Mouse (Mus musculus): Measurements from ENCODE around the gene Foxp1. TPM values are rescaled to one million over a fixed set of nuclear protein-coding genes. Genes with fewer than 3 reads are reported as not detected.

Gene Foxp1
- total RNA-seq, 4 experiments from 2014 or later: 143 to 189 (median 162) TPM

- peak in 1 of 2 experiments; percentile 68 for DNase-seq (ENCODE audit: low spot score in 2 of 2)
Observed at GRCm38 (mm10) chr6:99441100-99441499, 81.4 kb downstream of the Foxp1 start.

GRCm38 (mm10) chr6:99440606-99441005 lies 81.9 kb downstream of the Foxp1 start:
- no peak for DNase-seq (ENCODE audit: low spot score in 2 of 2)

- no peak for DNase-seq (ENCODE audit: low spot score in 2 of 2)
Observed at GRCm38 (mm10) chr6:99439878-99440361, 82.6 kb downstream of the Foxp1 start.

DNA sequence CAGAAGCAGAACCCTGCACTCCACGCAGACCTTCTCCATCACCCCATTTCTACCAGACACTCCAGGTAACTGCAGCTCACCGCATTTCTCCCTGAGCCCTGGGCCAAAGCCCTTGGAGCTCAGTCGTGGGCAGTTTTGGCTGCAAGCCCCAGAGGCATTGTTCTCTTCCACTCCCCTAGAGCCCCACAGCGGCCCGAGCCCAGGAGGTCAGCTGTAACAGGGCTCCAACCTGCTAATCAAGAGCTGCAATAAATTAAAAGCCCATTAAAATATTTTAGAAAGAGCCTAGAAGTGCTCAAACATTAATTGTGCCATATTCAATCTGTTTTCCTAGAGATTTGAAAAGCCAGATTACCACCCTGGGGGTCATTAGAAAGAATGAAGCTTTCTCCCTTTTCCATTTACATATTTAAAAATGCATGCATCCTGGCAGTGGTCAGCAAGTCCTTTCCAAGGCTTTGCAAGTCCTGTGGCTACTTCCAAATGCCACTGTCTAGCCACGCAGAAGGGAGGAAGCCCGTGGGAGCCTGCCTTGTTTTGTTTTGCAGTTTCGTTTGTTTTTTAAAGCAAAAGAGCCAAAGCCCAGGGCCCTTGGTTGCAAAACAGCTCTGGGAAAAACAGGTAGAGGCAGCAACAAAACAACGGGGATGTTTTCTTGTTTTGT lies 83.2 kb downstream of the Foxp1 start:
- no peak for DNase-seq (ENCODE audit: low spot score in 2 of 2)

DNA sequence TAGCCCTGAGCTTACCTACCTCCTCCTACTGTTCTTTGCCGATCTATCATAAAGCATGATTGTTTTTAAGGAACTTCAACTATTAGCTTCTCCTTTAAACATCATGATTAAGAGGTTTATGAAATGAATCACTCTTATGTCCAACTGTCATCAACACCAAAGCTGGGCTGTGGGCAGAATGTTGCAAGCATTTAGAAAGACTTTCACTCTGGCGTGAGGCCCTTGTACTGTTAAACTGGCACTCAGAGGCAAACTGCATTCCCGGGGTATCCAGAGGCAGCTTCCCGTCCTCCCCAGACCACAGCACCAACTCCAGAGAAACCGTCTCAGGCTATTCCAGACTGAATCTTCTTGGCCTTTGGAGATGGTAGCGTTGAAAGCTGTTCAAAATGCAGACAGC lies 86.2 kb downstream of the Foxp1 start:
- no peak for DNase-seq (ENCODE audit: low spot score in 2 of 2)

DNA sequence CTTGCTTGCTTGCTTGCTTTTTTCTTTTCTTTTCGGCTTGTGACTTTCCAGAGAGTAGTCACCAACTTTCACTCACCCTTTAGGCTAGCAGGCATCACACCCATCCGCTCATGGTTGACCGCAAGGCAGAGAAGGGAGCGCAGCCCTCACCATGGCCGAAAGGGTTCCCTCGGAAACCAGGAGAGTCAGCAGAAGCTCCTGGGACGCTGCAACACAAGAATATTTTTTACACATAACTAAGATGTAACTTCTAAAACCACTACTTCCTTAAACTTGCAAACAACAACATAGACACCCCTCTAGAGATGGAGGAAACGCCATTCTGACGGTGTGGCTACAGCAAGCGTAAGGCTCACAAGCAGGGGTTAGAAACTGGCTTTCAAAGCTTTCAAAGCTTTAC lies 87.4 kb downstream of the Foxp1 start:
- no peak for DNase-seq (ENCODE audit: low spot score in 2 of 2)

DNA sequence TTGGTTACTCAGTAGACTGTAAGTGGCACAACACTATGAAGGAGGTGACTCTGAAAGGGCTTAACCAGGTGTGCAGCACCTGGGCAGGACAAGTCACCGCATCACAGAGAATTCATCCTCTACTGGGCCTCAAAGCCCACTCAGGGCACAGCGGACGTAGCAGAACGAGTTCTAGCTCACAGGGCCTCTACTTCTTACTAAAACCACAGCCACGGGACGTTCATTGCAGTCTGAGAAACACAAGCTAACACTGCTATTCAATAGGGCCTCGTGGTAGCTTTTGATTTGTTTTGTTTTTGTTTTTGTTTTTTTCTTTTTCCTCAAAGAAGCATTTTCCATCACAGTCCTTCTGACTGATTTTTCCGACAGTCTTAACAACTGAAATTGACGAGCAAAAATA lies 89.5 kb downstream of the Foxp1 start:
- DNase-seq (ENCODE audit: low spot score in 2 of 2): no peak

DNA sequence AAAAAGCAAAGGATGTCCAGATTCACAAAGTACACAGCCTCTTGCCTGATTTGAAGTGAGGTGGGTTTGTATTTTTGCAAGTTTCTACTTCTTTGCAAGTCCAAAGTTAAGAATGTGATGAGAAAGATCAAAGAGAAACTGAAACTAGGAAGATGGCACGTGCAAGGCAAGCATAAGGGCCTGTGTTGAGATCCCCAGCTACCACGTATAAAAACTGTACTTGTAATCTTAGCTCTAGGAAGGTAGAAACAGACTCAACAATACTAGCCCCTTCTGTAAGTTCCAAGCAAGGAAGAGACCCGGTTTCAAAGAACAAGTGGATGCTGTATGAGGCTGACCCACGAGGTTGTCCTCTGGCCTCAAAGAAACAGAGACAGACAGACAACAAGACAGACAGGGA lies 90.6 kb downstream of the Foxp1 start:
- DNase-seq (ENCODE audit: low spot score in 2 of 2): no peak

GRCm38 (mm10) chr6:99430560-99430959 lies 92.0 kb downstream of the Foxp1 start:
- no peak for DNase-seq (ENCODE audit: low spot score in 2 of 2)

- DNase-seq (ENCODE audit: low spot score in 2 of 2): no peak
Observed at GRCm38 (mm10) chr6:99429378-99430131, 93.0 kb downstream of the Foxp1 start.

DNA sequence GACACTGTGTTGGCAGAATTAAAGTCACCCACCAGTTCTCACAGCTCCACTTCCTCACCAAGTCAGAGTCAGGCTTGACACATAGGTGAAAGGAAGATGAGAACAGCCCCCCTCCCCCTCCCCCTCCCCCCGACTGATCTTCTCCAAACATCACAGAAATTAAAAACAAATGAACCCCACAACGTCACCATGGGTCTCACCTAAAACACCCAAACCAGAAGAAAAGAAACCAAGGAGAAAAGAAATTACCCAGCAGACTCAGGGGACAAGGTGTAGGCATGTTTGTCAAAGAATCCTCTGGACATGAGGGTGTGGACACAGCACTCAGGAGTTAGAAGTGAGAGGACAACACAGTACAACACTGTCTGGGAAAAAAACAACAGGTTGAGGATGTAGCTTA lies 93.6 kb downstream of the Foxp1 start:
- no peak for DNase-seq (ENCODE audit: low spot score in 2 of 2)

DNA sequence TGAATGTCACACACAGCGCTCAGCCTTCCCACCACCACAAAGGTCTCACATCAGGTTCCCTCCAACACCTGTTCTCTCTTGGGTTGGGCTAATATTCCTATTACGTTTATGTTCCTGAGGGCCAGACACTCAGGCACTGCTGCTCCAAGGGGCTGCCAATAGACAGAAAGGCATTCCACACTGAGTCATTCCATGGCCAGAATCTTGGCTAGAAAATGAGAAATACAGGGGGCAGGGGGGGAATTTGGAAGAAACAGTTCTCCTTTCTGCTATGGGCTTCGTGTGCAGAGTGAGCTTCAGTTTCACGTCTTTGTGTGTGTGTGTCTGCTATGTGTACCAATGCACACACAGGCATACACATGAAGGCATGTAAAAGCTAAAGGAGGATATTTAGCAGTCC lies 95.2 kb downstream of the Foxp1 start:
- no peak for DNase-seq (ENCODE audit: low spot score in 2 of 2)

GRCm38 (mm10) chr6:99425044-99425443 lies 97.5 kb downstream of the Foxp1 start:
- DNase-seq (ENCODE audit: low spot score in 2 of 2): no peak

DNA sequence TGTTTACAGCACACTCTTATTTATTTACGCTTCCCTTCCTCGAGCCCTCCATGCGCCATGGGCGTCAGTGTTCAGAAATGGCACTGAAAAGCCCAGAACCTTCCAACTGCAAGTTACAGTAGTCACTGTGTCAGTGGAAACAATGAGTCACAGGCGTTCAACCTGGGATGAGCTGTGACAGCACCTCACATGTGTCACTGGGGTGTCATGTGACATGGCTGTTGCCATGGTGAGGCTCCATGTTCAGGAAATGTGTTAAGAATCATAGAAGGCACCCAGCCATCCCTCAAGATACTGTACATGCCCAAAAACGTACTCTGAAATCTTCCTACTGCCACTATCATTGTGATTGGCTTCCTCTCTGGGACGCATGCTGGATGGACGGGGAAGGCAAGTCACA lies 101.9 kb downstream of the Foxp1 start:
- DNase-seq (ENCODE audit: low spot score in 2 of 2): no peak

DNA sequence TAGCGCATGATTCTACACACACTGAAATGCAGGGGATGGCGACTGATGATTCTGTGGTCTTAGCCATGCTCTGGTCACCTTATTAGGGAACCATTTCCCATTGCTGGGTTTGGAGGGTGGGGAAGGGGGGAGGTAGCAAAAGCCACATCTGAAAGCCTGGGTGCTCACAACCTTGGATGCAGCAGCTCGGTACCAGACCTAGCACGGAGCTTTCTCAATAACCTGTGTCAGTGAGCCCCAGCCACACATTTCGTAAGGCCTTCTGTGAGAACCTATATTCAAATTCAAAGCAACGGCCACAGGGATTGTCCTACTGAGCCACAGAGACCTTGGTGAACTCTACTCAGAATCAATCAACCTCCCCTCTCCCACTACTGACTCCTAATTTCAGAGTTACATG lies 109.9 kb downstream of the Foxp1 start:
- no peak for DNase-seq (ENCODE audit: low spot score in 2 of 2)

- DNase-seq (ENCODE audit: low spot score in 2 of 2): no peak
Observed at GRCm38 (mm10) chr6:99409602-99410001, 112.9 kb downstream of the Foxp1 start.

- no peak for DNase-seq (ENCODE audit: low spot score in 2 of 2)
Observed at GRCm38 (mm10) chr6:99408880-99409279, 113.6 kb downstream of the Foxp1 start.

GRCm38 (mm10) chr6:99403755-99404390 lies 118.6 kb downstream of the Foxp1 start:
- DNase-seq (ENCODE audit: low spot score in 2 of 2): no peak

GRCm38 (mm10) chr6:99402941-99403340 lies 119.6 kb downstream of the Foxp1 start:
- DNase-seq (ENCODE audit: low spot score in 2 of 2): no peak

- DNase-seq (ENCODE audit: low spot score in 2 of 2): no peak
Observed at GRCm38 (mm10) chr6:99402370-99402769, 120.2 kb downstream of the Foxp1 start.

- DNase-seq (ENCODE audit: low spot score in 2 of 2): no peak
Observed at GRCm38 (mm10) chr6:99401801-99402200, 120.7 kb downstream of the Foxp1 start.

DNA sequence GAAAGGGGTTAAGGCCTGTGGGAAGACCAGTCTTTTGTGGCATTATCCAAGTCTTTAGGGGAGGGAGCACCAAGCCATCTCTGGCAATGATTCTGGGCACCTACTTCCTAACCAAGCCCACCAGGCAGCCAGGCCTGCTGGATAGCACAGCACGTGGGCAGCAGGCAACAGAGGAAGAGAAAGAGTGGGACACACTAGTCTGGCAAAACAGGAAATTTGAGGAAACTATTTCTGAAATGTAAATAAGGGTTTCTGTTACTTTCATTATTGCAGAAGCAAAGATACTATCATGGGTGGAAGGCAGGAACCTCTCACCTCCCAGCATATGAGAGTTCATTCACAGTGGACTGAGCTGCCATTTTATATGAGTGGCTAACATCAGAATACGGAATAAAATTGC lies 121.3 kb downstream of the Foxp1 start:
- no peak for DNase-seq (ENCODE audit: low spot score in 2 of 2)

Data from left cerebral cortex, adult 8-10 months (tissue).